Mouse (Mus musculus) forebrain, postnatal 0 days (tissue): ENCODE data around the gene Ndufa11. TPM values are rescaled to one million over a fixed set of nuclear protein-coding genes. Genes with fewer than 3 reads are reported as not detected.
A peak's percentile ranks its signal among the peaks of the same experiment; 100 is the strongest.

Source experiments
- ATAC-seq: fragments of 200-750 bp; cut with Nextera tagmentation; 2 replicates; pipeline ENCODE4 v1.8.0; 2017; ENCODE audit warnings: mild to moderate bottlenecking, moderate library complexity
- DNase-seq: peaks from one replicate; pipeline ENCODE4 v3.0.0-alpha.2; 2015
- H3K27ac ChIP-seq: fragments of 300-500 bp; sonication (generic); 2 replicates; pipeline ENCODE4 v1.5.1; 2014; ENCODE audit warnings: low read depth, mild to moderate bottlenecking, antibody characterized with exemption, low read length, moderate library complexity, mixed read lengths
- H3K27me3 ChIP-seq: fragments of 300-500 bp; sonication (generic); 2 replicates; pipeline ENCODE4 v1.6.1; 2014; ENCODE audit warnings: mild to moderate bottlenecking, low read length, mixed read lengths; ENCODE audit not compliant: insufficient read depth
- H3K36me3 ChIP-seq: fragments of 300-500 bp; sonication (generic); 2 replicates; pipeline ENCODE4 v1.6.1; 2014; ENCODE audit warnings: mild to moderate bottlenecking, moderate library complexity; ENCODE audit not compliant: insufficient read depth
- H3K4me1 ChIP-seq: fragments of 300-500 bp; sonication (generic); 2 replicates; pipeline ENCODE4 v1.6.1; 2014; ENCODE audit warnings: antibody characterized with exemption; ENCODE audit not compliant: insufficient read depth
- H3K4me2 ChIP-seq: fragments of 300-500 bp; sonication (generic); 2 replicates; pipeline ENCODE4 v1.6.1; 2014; ENCODE audit warnings: low read depth, mild to moderate bottlenecking, moderate library complexity
- H3K4me3 ChIP-seq: fragments of 300-500 bp; sonication (generic); 2 replicates; pipeline ENCODE4 v1.5.1; 2014; ENCODE audit warnings: low read depth, low read length, mixed read lengths
- H3K9ac ChIP-seq: fragments of 300-500 bp; sonication (generic); 2 replicates; pipeline ENCODE4 v1.6.1; 2014; ENCODE audit warnings: mild to moderate bottlenecking
- H3K9me3 ChIP-seq: fragments of 300-500 bp; sonication (generic); 2 replicates; pipeline ENCODE4 v1.6.1; 2016; ENCODE audit warnings: low read length
- CTCF ChIP-seq: sonication (generic); IDR thresholded peaks from 2 replicates; pipeline ENCODE4 v1.5.1; 2016; ENCODE audit warnings: antibody characterized with exemption, control low read depth, low read depth
- WGBS: fragments of 180-500 bp; shearing (Covaris S2); extraction: QIAGEN DNeasy Blood & Tissue Kit; methylation state at CpG from one replicate; pipeline ENCODE4 v1.1.7; 2014; 5-methylcytosine and 5-hydroxymethylcytosine counted together
- polyA plus RNA-seq: library from polyadenylated mRNA; unstranded; fragments of >200 nt; fragmentation: Nextera tagmentation; extraction: Ambion mirVana; gene quantifications from 2 replicates; pipeline ENCODE4 v1.2.1, GENCODE M21; 2015
- total RNA-seq: library from RNA; depleted of rRNA; stranded (reverse); fragments of >200 nt; gene quantifications from 2 replicates; pipeline ENCODE4 v1.2.3, GENCODE M21; 2014

The Ndufa11 gene
- total and polyA plus RNA-seq, 2 experiments from 2014 or later, result 191 to 576 TPM

- TF ChIP-seq CTCF, result no peak
- Histone ChIP-seq H3K9ac (peak overlapping the region; percentile 74), H3K4me1 (peaks cover 18% of the 10 kb centered on the region), H3K36me3 (peaks cover 23% of the 10 kb centered on the region), H3K27ac (peak overlapping the region; percentile 87), H3K27me3 (no peaks in the 10 kb centered on the region), H3K4me2 (peak overlapping the region; percentile 68), H3K4me3 (peak overlapping the region; percentile 72), H3K9me3 (no peaks in the 10 kb centered on the region)
- 25% methylated on average over 22 of the region's 22 CpGs for WGBS
- DNase-seq (no peak), ATAC-seq (no peak)
Observed at GRCm38 (mm10) chr17:56715914-56716654, 1.5 kb upstream of the Ndufa11 start.

- Histone ChIP-seq H3K4me3 (peak overlapping the region; percentile 72), H3K9me3 (no peaks in the 10 kb centered on the region), H3K27me3 (no peaks in the 10 kb centered on the region), H3K36me3 (peaks cover 22% of the 10 kb centered on the region), H3K27ac (peak overlapping the region; percentile 87), H3K9ac (peak overlapping the region; percentile 90), H3K4me1 (peaks cover 18% of the 10 kb centered on the region), H3K4me2 (peak overlapping the region; percentile 68)
- TF ChIP-seq CTCF, result no peak
- WGBS, result 3% methylated on average over 55 of the region's 55 CpGs
- DNase-seq (peak; percentile 100), ATAC-seq (peak; percentile 94)
Observed at GRCm38 (mm10) chr17:56716655-56717362, 758 bp upstream of the Ndufa11 start.

- Histone ChIP-seq H3K9me3 (no peaks in the 10 kb centered on the region), H3K27ac (no peak overlapping the region), H3K4me1 (peaks cover 13% of the 10 kb centered on the region; the same call in 1 of the 2 replicates), H3K9ac (no peak overlapping the region), H3K36me3 (peaks cover 27% of the 10 kb centered on the region), H3K4me3 (no peak overlapping the region), H3K27me3 (no peaks in the 10 kb centered on the region), H3K4me2 (no peak overlapping the region)
- TF ChIP-seq CTCF, result no peak
- ATAC-seq (no peak), DNase-seq (no peak)
- 89% methylated on average over 5 of the region's 5 CpGs for WGBS
Observed at GRCm38 (mm10) chr17:56722441-56722840, 4.9 kb downstream of the Ndufa11 start.

- H3K27me3 ChIP-seq, result no peaks in the 10 kb centered on the region
- H3K4me2 ChIP-seq, result no peak overlapping the region
- ATAC-seq (no peak), DNase-seq (no peak)
- WGBS, result 82% methylated on average over 11 of the region's 11 CpGs
- H3K36me3 ChIP-seq, result peaks cover 27% of the 10 kb centered on the region
- H3K27ac ChIP-seq, result no peak overlapping the region
- H3K4me1 ChIP-seq, result peaks cover 7% of the 10 kb centered on the region; the same call in 1 of the 2 replicates
- H3K9me3 ChIP-seq, result no peaks in the 10 kb centered on the region
- no peak overlapping the region for H3K4me3 ChIP-seq
- TF ChIP-seq CTCF, result no peak; the same call in 1 of the 2 replicates
- H3K9ac ChIP-seq, result no peak overlapping the region
Observed at GRCm38 (mm10) chr17:56723419-56724161, 6.0 kb downstream of the Ndufa11 start.

- Histone ChIP-seq H3K9ac (no peak overlapping the region), H3K27ac (no peak overlapping the region), H3K36me3 (peaks cover 15% of the 10 kb centered on the region), H3K4me1 (no peaks in the 10 kb centered on the region), H3K9me3 (no peaks in the 10 kb centered on the region), H3K4me2 (no peak overlapping the region), H3K27me3 (no peaks in the 10 kb centered on the region), H3K4me3 (no peak overlapping the region)
- TF ChIP-seq CTCF, result no peak
- 12% methylated on average over 7 of the region's 7 CpGs for WGBS
- ATAC-seq (no peak; the same call in 1 of the 2 replicates), DNase-seq (no peak)
Observed at GRCm38 (mm10) chr17:56727029-56727649, 9.6 kb downstream of the Ndufa11 start.

GRCm38 (mm10) chr17:56727659-56728058, 10.1 kb downstream of the Ndufa11 start:
- H3K9me3 ChIP-seq, result no peaks in the 10 kb centered on the region
- H3K9ac ChIP-seq, result no peak overlapping the region
- H3K36me3 ChIP-seq, result peaks cover 10% of the 10 kb centered on the region
- no peaks in the 10 kb centered on the region for H3K4me1 ChIP-seq
- no peak for ATAC-seq
- 18% methylated on average over 12 of the region's 12 CpGs for WGBS
- H3K4me2 ChIP-seq, result no peak overlapping the region
- no peak for TF ChIP-seq CTCF
- no peak overlapping the region for H3K4me3 ChIP-seq
- H3K27ac ChIP-seq, result no peak overlapping the region
- DNase-seq, result no peak
- H3K27me3 ChIP-seq, result no peaks in the 10 kb centered on the region
